In genomic region chr2:79278581-79278980, GRCm38 (mm10) we compare ENCODE assay signal across 34 mouse cellular contexts.
"Had no signal": no experiment of that assay in that cellular context is flagged by ENCODE, and none has a peak within 500 bp of the region (broad histone marks: within the 10 kb centered on the region; RNA-seq: fewer than 3 reads in every experiment).

No protein-coding gene starts in this region.

- H3K9ac ChIP-seq: heart, embryonic 12.5 days; heart, embryonic 13.5 days; heart, embryonic 15.5 days; hindbrain, embryonic 12.5 days; hindbrain, embryonic 13.5 days; hindbrain, embryonic 15.5 days; intestine, embryonic 15.5 days; kidney, embryonic 15.5 days had no signal

- ATAC-seq: hindbrain, embryonic 16.5 days; hindbrain, postnatal 0 days; inflammation-experienced regulatory T-cells, adult 6 months; intestine, embryonic 15.5 days; intestine, embryonic 16.5 days; intestine, postnatal 0 days had no signal

- H3K27me3 ChIP-seq: heart, embryonic 12.5 days; heart, embryonic 13.5 days; heart, embryonic 15.5 days; hindbrain, embryonic 12.5 days; hindbrain, embryonic 13.5 days; hindbrain, embryonic 15.5 days; intestine, embryonic 15.5 days; kidney, embryonic 15.5 days had no signal

- H3K36me3 ChIP-seq: heart, embryonic 10.5 days; heart, embryonic 12.5 days; heart, embryonic 13.5 days; heart, embryonic 15.5 days; hindbrain, embryonic 10.5 days; hindbrain, embryonic 12.5 days; hindbrain, embryonic 13.5 days; hindbrain, embryonic 15.5 days; intestine, embryonic 15.5 days had no signal

- DNase-seq: heart, adult 2 months; heart, postnatal 10 days; heart, postnatal 14 days; heart, postnatal 36 days; heart, postnatal 4 days; kidney, adult 11 months; kidney, adult 18-20 months; kidney, adult 2 months; kidney, adult 8-10 months; kidney, adult 9 months; kidney, postnatal 14 days; kidney, postnatal 25 days; kidney, postnatal 36 days; kidney, postnatal 4 days; layer of hippocampus, adult 9-11 months; layer of hippocampus, postnatal 36 days had no signal

- H3K4me2 ChIP-seq: heart, embryonic 11.5 days; heart, embryonic 12.5 days; heart, embryonic 13.5 days; heart, embryonic 15.5 days; hindbrain, embryonic 12.5 days; hindbrain, embryonic 13.5 days; hindbrain, embryonic 15.5 days; intestine, embryonic 15.5 days; kidney, embryonic 15.5 days had no signal

- H3K4me1 ChIP-seq: heart, embryonic 10.5 days; heart, embryonic 12.5 days; heart, embryonic 13.5 days; heart, embryonic 15.5 days; hindbrain, embryonic 10.5 days; hindbrain, embryonic 12.5 days; hindbrain, embryonic 13.5 days; hindbrain, embryonic 15.5 days; intestine, embryonic 15.5 days; kidney, embryonic 15.5 days had no signal

- H3K4me3 ChIP-seq: heart, adult 2 months; heart, embryonic 10.5 days; heart, embryonic 12.5 days; heart, embryonic 13.5 days; heart, embryonic 15.5 days; hindbrain, embryonic 10.5 days; hindbrain, embryonic 12.5 days; hindbrain, embryonic 13.5 days; hindbrain, embryonic 15.5 days; intestine, embryonic 15.5 days; kidney, embryonic 15.5 days; layer of hippocampus, adult 2 months had no signal

- H3K9me3 ChIP-seq: heart, embryonic 10.5 days; heart, embryonic 12.5 days; heart, embryonic 13.5 days; heart, embryonic 15.5 days; hindbrain, embryonic 10.5 days; hindbrain, embryonic 12.5 days; hindbrain, embryonic 13.5 days; hindbrain, embryonic 15.5 days; intestine, embryonic 15.5 days; kidney, embryonic 15.5 days had no signal

- H3K27ac ChIP-seq: heart, adult 2 months; heart, embryonic 10.5 days; heart, embryonic 13.5 days; heart, embryonic 15.5 days; hindbrain, embryonic 10.5 days; hindbrain, embryonic 12.5 days; hindbrain, embryonic 13.5 days; hindbrain, embryonic 15.5 days; hindbrain, postnatal 0 days; intestine, embryonic 15.5 days; kidney, embryonic 15.5 days; kidney, postnatal 0 days; layer of hippocampus, adult 2 months had no signal
